Comparison of ENCODE assay signal across 14 mouse cellular contexts in genomic region chr16:44509458-44510344, GRCm38 (mm10). TPM values are rescaled to one million over a fixed set of nuclear protein-coding genes. Genes with fewer than 3 reads are reported as not detected.
DNase-seq lines count a peak whose midpoint lies in the region; ATAC-seq and TF ChIP-seq lines count a peak whose summit lies in the region.
"Had no signal": no experiment of that assay in that cellular context is flagged by ENCODE, and none has a peak within 500 bp of the region (broad histone marks: within the 10 kb centered on the region; RNA-seq: fewer than 3 reads in every experiment).

No protein-coding gene starts in this region.

- TF ChIP-seq EP300 in lung, postnatal 0 days (IDR thresholded peaks at IDR 0.05), result peak; percentile 54

- 0 out of 2 replicates have a peak, but pooled peaks have one; percentile 26 for ATAC-seq in heart, embryonic 11.5 days (replicated peaks; ENCODE audit: insufficient number of reproducible peaks, low FRiP score, low TSS enrichment)
- ATAC-seq in heart, embryonic 12.5 days (ENCODE audit: insufficient number of reproducible peaks, low FRiP score), result no peak
- ATAC-seq in lung, postnatal 0 days, result peak; percentile 20; the same call in 1 of the 2 replicates
- no peak for ATAC-seq in limb, embryonic 12.5 days (ENCODE audit: insufficient number of reproducible peaks, insufficient read depth, low FRiP score, low TSS enrichment, low read depth)
- ATAC-seq in frontal cortex, adult (ENCODE audit: low TSS enrichment), result no peak

- H3K9me3 ChIP-seq in heart, embryonic 11.5 days (replicated peaks; ENCODE audit: control insufficient read depth, low read length), result peaks cover 3% of the 10 kb centered on the region; the same call in 1 of the 2 replicates
- H3K9me3 ChIP-seq in heart, embryonic 12.5 days (replicated peaks), result peaks cover 9% of the 10 kb centered on the region; the same call in 1 of the 2 replicates
- no peaks in the 10 kb centered on the region for H3K9me3 ChIP-seq in lung, postnatal 0 days (ENCODE audit: low read length)
- peaks cover 14% of the 10 kb centered on the region; the same call in 1 of the 2 replicates for H3K9me3 ChIP-seq in limb, embryonic 12.5 days

- H3K27ac ChIP-seq in heart, embryonic 11.5 days (ENCODE audit: low read depth, low read length), result no peak overlapping the region
- no peak overlapping the region for H3K27ac ChIP-seq in heart, embryonic 12.5 days (ENCODE audit: poor library complexity, severe bottlenecking)
- peak overlapping the region; percentile 20; the same call in 1 of the 2 replicates for H3K27ac ChIP-seq in lung, postnatal 0 days (ENCODE audit: low read length)
- peak overlapping the region; percentile 42; the same call in 1 of the 2 replicates for H3K27ac ChIP-seq in limb, embryonic 12.5 days
- H3K27ac ChIP-seq: heart, adult 2 months; stomach, postnatal 0 days had no signal

- no peak overlapping the region for H3K4me2 ChIP-seq in heart, embryonic 11.5 days
- no peak overlapping the region for H3K4me2 ChIP-seq in heart, embryonic 12.5 days
- H3K4me2 ChIP-seq in lung, postnatal 0 days (replicated peaks; ENCODE audit: low read depth, low read length), result no peak overlapping the region
- no peak overlapping the region for H3K4me2 ChIP-seq in limb, embryonic 12.5 days

- DNase-seq in lung, postnatal 0 days (ENCODE audit: low spot score), result peak; percentile 75
- no peak for DNase-seq in lung, postnatal 36 days
- DNase-seq in cerebellum, adult 9-11 months, result peak; percentile 75
- no peak for DNase-seq in kidney, adult 11 months
- DNase-seq: heart, adult 2 months; heart, postnatal 4 days; kidney, adult 18-20 months; kidney, postnatal 36 days; thymus, postnatal 36 days had no signal

- no peak overlapping the region for H3K9ac ChIP-seq in heart, embryonic 11.5 days (ENCODE audit: low read depth, low read length)
- H3K9ac ChIP-seq in heart, embryonic 12.5 days, result no peak overlapping the region
- no peak overlapping the region for H3K9ac ChIP-seq in lung, postnatal 0 days (replicated peaks; ENCODE audit: low read depth)
- no peak overlapping the region for H3K9ac ChIP-seq in limb, embryonic 12.5 days (replicated peaks)

- no peaks in the 10 kb centered on the region for H3K4me1 ChIP-seq in heart, embryonic 11.5 days (ENCODE audit: control insufficient read depth, insufficient read depth, low read length)
- H3K4me1 ChIP-seq in heart, embryonic 12.5 days (replicated peaks), result 0 out of 2 replicates have a peak, but pooled peaks cover 6% of the 10 kb centered on the region
- H3K4me1 ChIP-seq in lung, postnatal 0 days (ENCODE audit: insufficient read depth, low read depth, low read length), result no peaks in the 10 kb centered on the region
- peaks cover 42% of the 10 kb centered on the region for H3K4me1 ChIP-seq in limb, embryonic 12.5 days (replicated peaks)

- WGBS in heart, embryonic 11.5 days (ENCODE audit: insufficient replicate concordance), result 62% methylated on average over 7 of the region's 7 CpGs
- WGBS in heart, embryonic 12.5 days, result 63% methylated on average over 7 of the region's 7 CpGs
- WGBS in lung, postnatal 0 days, result 54% methylated on average over 7 of the region's 7 CpGs
- 77% methylated on average over 7 of the region's 7 CpGs for WGBS in limb, embryonic 12.5 days

- no peak for TF ChIP-seq CTCF in lung, postnatal 0 days (IDR thresholded peaks at IDR 0.05)

- no peak overlapping the region for H3K4me3 ChIP-seq in heart, embryonic 11.5 days (ENCODE audit: low read depth, low read length)
- no peak overlapping the region for H3K4me3 ChIP-seq in heart, embryonic 12.5 days
- H3K4me3 ChIP-seq in lung, postnatal 0 days (ENCODE audit: low read depth, low read length), result no peak overlapping the region
- no peak overlapping the region for H3K4me3 ChIP-seq in limb, embryonic 12.5 days (replicated peaks)
- H3K4me3 ChIP-seq: heart, adult 2 months had no signal

- 0 out of 2 replicates have a peak, but pooled peaks cover 2% of the 10 kb centered on the region for H3K36me3 ChIP-seq in heart, embryonic 11.5 days (ENCODE audit: control insufficient read depth, insufficient read depth, low read length)
- peaks cover 16% of the 10 kb centered on the region for H3K36me3 ChIP-seq in heart, embryonic 12.5 days
- H3K36me3 ChIP-seq in lung, postnatal 0 days (ENCODE audit: insufficient read depth, low read length), result no peaks in the 10 kb centered on the region
- H3K36me3 ChIP-seq in limb, embryonic 12.5 days, result peaks cover 97% of the 10 kb centered on the region

- no peaks in the 10 kb centered on the region for H3K27me3 ChIP-seq in heart, embryonic 11.5 days (ENCODE audit: control insufficient read depth, insufficient read depth, low read length)
- H3K27me3 ChIP-seq in heart, embryonic 12.5 days (replicated peaks), result no peaks in the 10 kb centered on the region
- no peaks in the 10 kb centered on the region for H3K27me3 ChIP-seq in lung, postnatal 0 days (replicated peaks; ENCODE audit: insufficient read depth, low read length)
- no peaks in the 10 kb centered on the region for H3K27me3 ChIP-seq in limb, embryonic 12.5 days

RNA-seq across cellular contexts. Expression of gene Boc, which starts 49.0 kb away (rescaled TPM):
- 8.7 and 8.9 TPM in 2 replicates for polyA plus RNA-seq in heart, embryonic 11.5 days (2014; fragmentation: Nextera tagmentation; extraction: Ambion mirVana)
- 7.9 and 9.3 TPM in 2 replicates for polyA plus RNA-seq in heart, embryonic 12.5 days (2016; fragmentation: Nextera tagmentation; extraction: Ambion mirVana)
- 13.7 and 14.1 TPM in 2 replicates for polyA plus RNA-seq in lung, postnatal 0 days (2015; fragmentation: Nextera tagmentation; extraction: Ambion mirVana)
- polyA plus RNA-seq in limb, embryonic 12.5 days (2016; fragmentation: Nextera tagmentation; extraction: Ambion mirVana), result 43.1 and 50.8 TPM in 2 replicates

Comparison
In these comparisons a context has a peak if more than half of its experiments do, and no peak if none do; other contexts are left out.
1. ATAC-seq: peak in heart, embryonic 11.5 days (single experiment) and lung, postnatal 0 days (single experiment); none in heart, embryonic 12.5 days (single experiment), limb, embryonic 12.5 days (single experiment) and frontal cortex, adult (single experiment).
2. DNase-seq: peak in lung, postnatal 0 days (single experiment) and cerebellum, adult 9-11 months (single experiment); none in lung, postnatal 36 days (single experiment) and kidney, adult 11 months (single experiment).
3. H3K27ac ChIP-seq: peak in lung, postnatal 0 days (single experiment) and limb, embryonic 12.5 days (single experiment); none in heart, embryonic 11.5 days (single experiment) and heart, embryonic 12.5 days (single experiment).